Mouse (Mus musculus) NIH3T3 (cell line): Measurements from ENCODE around the gene Lsm12.
A peak's percentile ranks its signal among the peaks of the same experiment; 100 is the strongest.

Source experiments
- DNase-seq: peaks from one replicate; pipeline ENCODE4 v3.0.0-alpha.2; 2012; ENCODE audit warnings: low read depth

Gene Lsm12

GRCm38 (mm10) chr11:102184646-102185495 lies at the start of gene Lsm12:
Gene Lsm12 (minus strand): TSS chr11:102185296.
- DNase-seq: peak; percentile 98

- DNase-seq: peak; percentile 99
Measured at GRCm38 (mm10) chr11:102230006-102230741, 45.1 kb upstream of the Lsm12 start, which contains the start of gene Hdac5. Gene Hdac5 (minus strand): TSS chr11:102230166.

- peak; percentile 62 for DNase-seq
Measured at GRCm38 (mm10) chr11:102229331-102229953, 44.3 kb upstream of the Lsm12 start.

GRCm38 (mm10) chr11:102228646-102229268 lies 43.7 kb upstream of the Lsm12 start:
- no peak for DNase-seq

GRCm38 (mm10) chr11:102228191-102228545 lies 43.1 kb upstream of the Lsm12 start:
- DNase-seq: no peak

- no peak for DNase-seq
Measured at GRCm38 (mm10) chr11:102227270-102228190, 42.4 kb upstream of the Lsm12 start.

- DNase-seq: no peak
Measured at GRCm38 (mm10) chr11:102226067-102226978, 41.2 kb upstream of the Lsm12 start.

- DNase-seq: peak; percentile 82
Measured at GRCm38 (mm10) chr11:102225221-102225620, 40.1 kb upstream of the Lsm12 start.

- DNase-seq: peak; percentile 37
Measured at GRCm38 (mm10) chr11:102224686-102225085, 39.6 kb upstream of the Lsm12 start.

- DNase-seq: peak; percentile 74
Measured at GRCm38 (mm10) chr11:102223166-102223565, 38.1 kb upstream of the Lsm12 start.

GRCm38 (mm10) chr11:102221954-102222351 lies 36.9 kb upstream of the Lsm12 start:
- DNase-seq: no peak

- no peak for DNase-seq
Measured at GRCm38 (mm10) chr11:102221243-102221953, 36.3 kb upstream of the Lsm12 start.

GRCm38 (mm10) chr11:102220451-102220850 lies 35.4 kb upstream of the Lsm12 start:
- no peak for DNase-seq

- no peak for DNase-seq
Measured at GRCm38 (mm10) chr11:102219994-102220346, 34.9 kb upstream of the Lsm12 start.

GRCm38 (mm10) chr11:102219247-102219993 lies 34.3 kb upstream of the Lsm12 start:
- no peak for DNase-seq

- peak; percentile 97 for DNase-seq
Measured at GRCm38 (mm10) chr11:102218783-102219182, 33.7 kb upstream of the Lsm12 start.

GRCm38 (mm10) chr11:102217876-102218430 lies 32.9 kb upstream of the Lsm12 start:
- DNase-seq: peak; percentile 19

GRCm38 (mm10) chr11:102217396-102217795 lies 32.3 kb upstream of the Lsm12 start:
- DNase-seq: peak; percentile 39
